Mouse (Mus musculus): ENCODE results near the gene Nup107.

GRCm38 (mm10) chr10:117824139-117824538 lies 31.6 kb upstream of the Nup107 start:
- peak; percentile 70 for TF ChIP-seq CTCF (IDR thresholded peaks at IDR 0.05; ENCODE audit: insufficient read depth, low read length)
- no peak for TF ChIP-seq POLR2A (IDR thresholded peaks at IDR 0.05; ENCODE audit: borderline replicate concordance, extremely low read depth, low read depth, low read length)

Measured in lung, adult 2 months (tissue).